Mouse (Mus musculus): ENCODE results near the gene Scarb2. TPM values are rescaled to one million over a fixed set of nuclear protein-coding genes. Genes with fewer than 3 reads are reported as not detected.

Scarb2 gene
- polyA plus RNA-seq, 1 experiment from 2014 or later: 9.0 TPM

DNA sequence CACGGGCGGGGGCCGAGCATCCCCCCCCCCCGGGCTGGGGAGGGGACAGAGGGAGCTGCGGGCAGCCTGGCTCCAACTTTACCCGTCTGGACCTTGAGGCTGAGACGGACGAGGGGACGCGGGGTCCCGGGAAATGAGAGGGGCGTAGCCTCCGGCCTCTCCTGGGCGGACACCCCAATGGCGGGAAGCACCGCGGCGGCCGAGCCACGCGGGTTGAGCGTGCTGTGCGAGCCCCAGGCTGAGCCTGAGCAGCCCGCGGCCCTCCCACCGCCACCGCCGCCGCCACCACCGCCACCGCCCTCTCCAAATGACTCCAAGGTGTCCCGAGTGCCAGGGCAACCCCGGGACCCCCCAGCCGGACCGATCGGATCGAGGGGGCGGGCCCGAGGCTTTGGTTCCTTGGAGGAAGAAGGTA lies 72.1 kb downstream of the Scarb2 start:
- peak overlapping the region; percentile 84 for H3K4me2 ChIP-seq
- H3K4me3 ChIP-seq (replicated peaks): peak overlapping the region; percentile 96
- peak overlapping the region; percentile 88 for H3K27ac ChIP-seq
- peak; percentile 75 for ATAC-seq (ENCODE audit: insufficient number of reproducible peaks, insufficient read depth, low FRiP score, low TSS enrichment, low read depth)
- H3K9me3 ChIP-seq: no peaks in the 10 kb centered on the region
- H3K36me3 ChIP-seq: peaks cover 8% of the 10 kb centered on the region; the same call in 1 of the 2 replicates
- no peaks in the 10 kb centered on the region for H3K27me3 ChIP-seq
- 0% methylated on average over 26 of the region's 39 CpGs for WGBS
- H3K4me1 ChIP-seq (replicated peaks): peaks cover 14% of the 10 kb centered on the region
- H3K9ac ChIP-seq (replicated peaks): peak overlapping the region; percentile 95

DNA sequence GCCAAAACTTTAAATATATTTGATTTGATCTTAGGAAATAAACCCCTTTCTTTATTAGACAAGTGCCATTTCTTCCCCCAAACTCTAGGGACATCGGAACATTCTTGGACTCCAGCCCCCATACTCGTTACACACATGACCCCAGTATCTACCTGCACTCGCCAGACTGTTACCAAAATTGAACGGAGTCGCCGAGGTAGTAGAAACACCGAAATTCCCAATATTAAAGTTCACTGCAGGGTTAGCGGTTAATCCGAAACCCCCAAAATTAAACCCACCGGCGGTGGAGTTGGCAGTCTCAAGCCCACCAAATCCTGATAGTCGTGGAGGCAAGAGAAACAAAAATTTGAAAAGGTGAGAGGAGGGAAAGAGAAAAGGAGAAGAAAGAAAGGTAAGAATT lies 72.6 kb downstream of the Scarb2 start:
- WGBS: under 1% methylated on average over 12 of the region's 12 CpGs
- Histone ChIP-seq H3K27ac (no peak overlapping the region), H3K4me1 (replicated peaks) (peaks cover 14% of the 10 kb centered on the region), H3K4me2 (peak overlapping the region; percentile 84), H3K4me3 (replicated peaks) (peak overlapping the region; percentile 96), H3K27me3 (no peaks in the 10 kb centered on the region), H3K9ac (replicated peaks) (peak overlapping the region; percentile 95), H3K36me3 (peaks cover 13% of the 10 kb centered on the region), H3K9me3 (no peaks in the 10 kb centered on the region)
- ATAC-seq (ENCODE audit: insufficient number of reproducible peaks, insufficient read depth, low FRiP score, low TSS enrichment, low read depth): no peak

DNA sequence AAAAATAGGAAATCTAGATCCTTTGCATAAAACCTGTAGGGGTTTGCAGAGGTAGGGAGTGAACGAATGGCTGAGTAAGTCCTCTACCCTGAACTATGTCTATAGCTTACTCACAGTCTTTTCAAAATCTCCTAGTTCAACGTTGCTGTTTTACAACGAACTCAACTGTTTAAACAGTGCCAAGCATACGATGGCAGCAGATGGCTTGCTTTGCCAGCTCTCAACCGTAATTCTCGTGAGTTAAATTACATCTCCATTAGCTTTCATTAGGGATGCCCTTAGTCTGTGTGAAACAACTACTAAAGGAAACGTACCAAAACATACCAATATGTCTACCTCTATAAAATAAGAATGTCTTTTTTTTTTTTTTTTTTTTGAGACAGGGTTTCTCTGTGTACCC lies 75.0 kb downstream of the Scarb2 start:
- Histone ChIP-seq H3K27me3 (no peaks in the 10 kb centered on the region), H3K4me1 (replicated peaks) (peaks cover 14% of the 10 kb centered on the region), H3K4me3 (replicated peaks) (no peak overlapping the region), H3K27ac (no peak overlapping the region), H3K36me3 (peaks cover 38% of the 10 kb centered on the region), H3K4me2 (no peak overlapping the region), H3K9me3 (peaks cover 4% of the 10 kb centered on the region; the same call in 1 of the 2 replicates), H3K9ac (replicated peaks) (no peak overlapping the region)
- no peak for ATAC-seq (ENCODE audit: insufficient number of reproducible peaks, insufficient read depth, low FRiP score, low TSS enrichment, low read depth)
- 83% methylated on average over 7 of the region's 7 CpGs for WGBS

DNA sequence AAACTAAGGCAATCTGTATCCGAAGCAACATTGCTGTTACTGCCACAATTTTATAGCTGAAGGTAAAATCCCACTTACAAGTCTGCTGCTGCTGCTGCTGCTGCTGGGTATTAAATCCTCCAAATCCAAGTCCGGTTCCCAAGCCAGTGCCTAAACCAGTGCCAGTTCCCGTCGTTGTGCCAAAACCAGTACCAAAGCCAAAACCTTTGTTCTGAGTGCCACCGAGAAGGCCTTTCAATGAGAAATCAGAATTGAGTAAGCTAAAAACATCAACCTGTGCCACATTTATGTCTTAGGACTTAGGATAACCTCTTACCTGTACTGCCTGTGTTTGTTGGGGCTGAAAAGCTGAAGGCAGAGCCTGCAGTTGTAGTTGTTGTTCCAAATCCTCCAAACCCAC lies 75.9 kb downstream of the Scarb2 start:
- Histone ChIP-seq H3K9me3 (peaks cover 4% of the 10 kb centered on the region; the same call in 1 of the 2 replicates), H3K9ac (replicated peaks) (no peak overlapping the region), H3K4me3 (replicated peaks) (no peak overlapping the region), H3K36me3 (peaks cover 43% of the 10 kb centered on the region), H3K27ac (no peak overlapping the region), H3K27me3 (no peaks in the 10 kb centered on the region), H3K4me1 (replicated peaks) (peaks cover 14% of the 10 kb centered on the region), H3K4me2 (no peak overlapping the region)
- WGBS: 88% methylated on average over 5 of the region's 5 CpGs
- ATAC-seq (ENCODE audit: insufficient number of reproducible peaks, insufficient read depth, low FRiP score, low TSS enrichment, low read depth): no peak

DNA sequence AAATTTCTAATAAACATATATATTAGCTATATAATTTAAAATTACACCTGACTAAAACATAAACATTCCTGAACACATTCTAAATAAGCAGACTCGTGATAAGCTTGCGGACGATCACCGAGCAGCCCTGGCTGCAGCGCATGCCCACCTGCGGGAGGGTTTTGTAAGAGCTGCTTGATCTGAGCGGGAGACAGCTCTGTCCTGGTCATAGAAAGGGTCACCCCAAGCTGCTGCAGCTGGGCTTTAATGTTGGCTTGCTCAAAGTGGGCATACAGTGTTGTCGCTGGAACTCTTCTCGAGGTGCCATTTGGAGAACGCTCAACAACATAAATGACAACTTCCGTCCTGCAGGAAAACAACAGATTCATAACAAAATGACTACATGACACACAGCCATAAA lies 82.5 kb downstream of the Scarb2 start:
- no peak for ATAC-seq (ENCODE audit: insufficient number of reproducible peaks, insufficient read depth, low FRiP score, low TSS enrichment, low read depth)
- H3K27me3 ChIP-seq: no peaks in the 10 kb centered on the region
- H3K9me3 ChIP-seq: peaks cover 4% of the 10 kb centered on the region; the same call in 1 of the 2 replicates
- 93% methylated on average over 11 of the region's 11 CpGs for WGBS
- no peaks in the 10 kb centered on the region for H3K4me1 ChIP-seq (replicated peaks)
- no peak overlapping the region for H3K9ac ChIP-seq (replicated peaks)
- H3K27ac ChIP-seq: no peak overlapping the region
- no peak overlapping the region for H3K4me3 ChIP-seq (replicated peaks)
- H3K4me2 ChIP-seq: no peak overlapping the region
- peaks cover 91% of the 10 kb centered on the region for H3K36me3 ChIP-seq

DNA sequence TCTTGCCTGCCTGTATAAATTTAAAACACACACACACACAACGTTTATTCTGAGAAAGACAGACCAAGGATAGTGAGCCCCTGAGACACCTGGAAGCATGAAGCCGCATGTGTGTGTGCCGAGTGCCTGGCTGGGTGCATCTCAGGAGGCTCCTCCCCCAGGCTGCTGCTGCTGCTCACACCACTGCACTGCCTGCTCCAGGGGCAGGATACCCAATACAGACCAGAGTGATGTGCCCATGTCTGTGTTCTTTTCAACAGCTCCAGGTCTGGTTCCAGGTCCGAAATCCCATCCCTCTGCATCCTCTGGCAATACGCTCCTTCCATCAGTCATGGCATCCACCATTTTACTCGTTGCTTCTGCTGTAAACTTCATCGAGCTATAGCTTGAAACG lies 92.7 kb downstream of the Scarb2 start:
- WGBS: 83% methylated on average over 8 of the region's 8 CpGs
- Histone ChIP-seq H3K27ac (no peak overlapping the region), H3K36me3 (peaks cover 47% of the 10 kb centered on the region)

DNA sequence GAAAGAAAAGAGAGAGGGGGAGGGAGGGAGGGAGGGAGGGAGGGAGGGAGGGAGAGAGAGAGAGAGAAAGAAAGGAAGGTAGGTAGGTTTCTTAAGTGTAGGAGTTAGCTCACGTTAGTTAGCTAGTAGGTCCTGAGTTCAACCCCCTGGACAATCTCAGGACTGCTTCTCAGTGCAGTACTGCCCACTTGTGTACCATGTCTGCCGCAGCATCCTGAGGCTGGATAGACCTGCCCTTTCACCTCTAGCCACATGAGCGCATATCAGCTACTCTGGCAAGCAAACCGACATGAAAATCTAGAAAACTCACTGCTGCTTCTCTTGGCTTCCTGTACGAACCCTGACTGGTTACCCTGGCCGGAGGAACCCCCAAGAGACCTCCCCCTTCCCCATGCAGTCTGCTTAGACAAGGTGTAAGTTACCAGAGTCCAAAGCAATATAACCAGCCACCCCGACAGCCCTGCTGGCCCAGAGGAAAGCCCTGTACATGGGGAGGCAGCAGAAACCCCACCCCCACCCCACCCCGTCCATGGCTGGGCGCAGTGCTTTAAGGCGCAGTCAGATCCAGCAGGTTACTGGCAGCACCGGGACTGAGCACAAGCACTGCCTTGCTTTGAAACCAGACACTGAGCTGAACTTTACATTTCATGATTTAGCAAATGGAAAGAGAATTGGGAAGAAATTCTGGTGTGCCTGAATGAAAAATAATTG lies 93.2 kb downstream of the Scarb2 start:
- 87% methylated on average over 11 of the region's 11 CpGs for WGBS
- no peaks in the 10 kb centered on the region for H3K27me3 ChIP-seq
- no peak overlapping the region for H3K4me3 ChIP-seq (replicated peaks)
- no peaks in the 10 kb centered on the region for H3K4me1 ChIP-seq (replicated peaks)
- ATAC-seq (ENCODE audit: insufficient number of reproducible peaks, insufficient read depth, low FRiP score, low TSS enrichment, low read depth): no peak
- peaks cover 42% of the 10 kb centered on the region for H3K36me3 ChIP-seq
- no peak overlapping the region for H3K9ac ChIP-seq (replicated peaks)
- H3K4me2 ChIP-seq: no peak overlapping the region
- H3K9me3 ChIP-seq: no peaks in the 10 kb centered on the region
- no peak overlapping the region for H3K27ac ChIP-seq

More for the DNA sequence above, 92.7 kb downstream of the Scarb2 start:
- no peak overlapping the region for H3K4me3 ChIP-seq (replicated peaks)
- ATAC-seq (ENCODE audit: insufficient number of reproducible peaks, insufficient read depth, low FRiP score, low TSS enrichment, low read depth): no peak
- H3K4me2 ChIP-seq: no peak overlapping the region
- H3K4me1 ChIP-seq (replicated peaks): no peaks in the 10 kb centered on the region
- H3K27me3 ChIP-seq: no peaks in the 10 kb centered on the region
- H3K9me3 ChIP-seq: no peaks in the 10 kb centered on the region
- no peak overlapping the region for H3K9ac ChIP-seq (replicated peaks)

DNA sequence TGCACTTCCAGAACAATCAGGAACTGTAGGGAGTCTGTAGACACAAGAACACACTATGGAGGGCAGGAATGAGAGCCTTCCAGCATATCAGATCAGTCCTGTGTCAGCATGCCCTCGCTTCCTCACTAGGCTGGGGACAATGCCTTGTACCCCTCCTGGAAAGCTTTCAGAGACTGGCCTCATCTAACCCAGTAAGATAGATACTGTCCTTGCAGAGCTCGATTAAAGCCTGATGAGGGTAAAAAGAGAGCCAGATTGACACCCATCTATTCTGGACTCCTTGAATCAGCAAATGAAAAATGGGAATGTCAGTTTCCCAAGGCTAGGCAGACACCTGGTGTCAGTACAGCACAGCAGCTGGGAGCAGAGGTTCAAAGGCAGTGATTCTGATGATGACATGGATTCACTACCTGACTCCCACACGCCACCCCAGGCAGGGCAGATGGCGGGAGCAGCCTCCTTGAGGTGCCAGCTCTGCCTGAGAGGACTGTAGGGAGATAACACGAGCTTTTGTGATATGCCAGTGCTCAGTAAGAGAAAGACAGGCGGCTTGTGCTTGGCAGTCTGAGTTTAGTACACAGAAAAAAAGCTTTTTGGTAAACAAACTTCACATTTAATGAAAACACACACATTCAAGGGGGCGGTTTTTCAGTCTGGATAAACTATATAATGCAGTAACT lies 95.0 kb downstream of the Scarb2 start:
- Histone ChIP-seq H3K27ac (no peak overlapping the region), H3K4me1 (replicated peaks) (no peaks in the 10 kb centered on the region), H3K27me3 (no peaks in the 10 kb centered on the region), H3K9ac (replicated peaks) (no peak overlapping the region), H3K4me2 (no peak overlapping the region), H3K36me3 (peaks cover 25% of the 10 kb centered on the region), H3K4me3 (replicated peaks) (no peak overlapping the region), H3K9me3 (no peaks in the 10 kb centered on the region)
- no peak for ATAC-seq (ENCODE audit: insufficient number of reproducible peaks, insufficient read depth, low FRiP score, low TSS enrichment, low read depth)
- 77% methylated on average over 7 of the region's 7 CpGs for WGBS

DNA sequence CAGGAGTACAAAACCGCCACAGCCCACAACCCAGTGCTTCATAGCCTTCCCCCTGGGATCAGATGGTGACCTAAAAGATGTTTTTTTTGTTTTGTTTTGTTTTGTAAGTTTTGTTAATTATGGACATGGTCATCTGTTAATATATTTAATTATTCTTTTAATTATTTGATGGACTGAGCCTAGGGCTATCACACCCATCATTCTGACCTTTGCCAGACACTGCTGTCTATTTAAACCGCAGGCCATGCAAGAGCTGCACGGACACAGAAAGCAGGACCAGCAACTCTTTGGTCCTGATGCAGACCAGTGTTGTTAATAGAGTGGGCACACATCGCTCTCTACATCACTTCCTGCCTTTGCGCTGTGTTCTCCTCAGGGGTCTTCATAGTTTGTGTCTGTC lies 96.1 kb downstream of the Scarb2 start:
- Histone ChIP-seq H3K27ac (no peak overlapping the region), H3K9me3 (no peaks in the 10 kb centered on the region), H3K9ac (replicated peaks) (no peak overlapping the region), H3K27me3 (no peaks in the 10 kb centered on the region), H3K36me3 (peaks cover 18% of the 10 kb centered on the region), H3K4me2 (no peak overlapping the region), H3K4me1 (replicated peaks) (no peaks in the 10 kb centered on the region), H3K4me3 (replicated peaks) (no peak overlapping the region)
- ATAC-seq (ENCODE audit: insufficient number of reproducible peaks, insufficient read depth, low FRiP score, low TSS enrichment, low read depth): no peak
- 86% methylated on average over 5 of the region's 5 CpGs for WGBS

DNA sequence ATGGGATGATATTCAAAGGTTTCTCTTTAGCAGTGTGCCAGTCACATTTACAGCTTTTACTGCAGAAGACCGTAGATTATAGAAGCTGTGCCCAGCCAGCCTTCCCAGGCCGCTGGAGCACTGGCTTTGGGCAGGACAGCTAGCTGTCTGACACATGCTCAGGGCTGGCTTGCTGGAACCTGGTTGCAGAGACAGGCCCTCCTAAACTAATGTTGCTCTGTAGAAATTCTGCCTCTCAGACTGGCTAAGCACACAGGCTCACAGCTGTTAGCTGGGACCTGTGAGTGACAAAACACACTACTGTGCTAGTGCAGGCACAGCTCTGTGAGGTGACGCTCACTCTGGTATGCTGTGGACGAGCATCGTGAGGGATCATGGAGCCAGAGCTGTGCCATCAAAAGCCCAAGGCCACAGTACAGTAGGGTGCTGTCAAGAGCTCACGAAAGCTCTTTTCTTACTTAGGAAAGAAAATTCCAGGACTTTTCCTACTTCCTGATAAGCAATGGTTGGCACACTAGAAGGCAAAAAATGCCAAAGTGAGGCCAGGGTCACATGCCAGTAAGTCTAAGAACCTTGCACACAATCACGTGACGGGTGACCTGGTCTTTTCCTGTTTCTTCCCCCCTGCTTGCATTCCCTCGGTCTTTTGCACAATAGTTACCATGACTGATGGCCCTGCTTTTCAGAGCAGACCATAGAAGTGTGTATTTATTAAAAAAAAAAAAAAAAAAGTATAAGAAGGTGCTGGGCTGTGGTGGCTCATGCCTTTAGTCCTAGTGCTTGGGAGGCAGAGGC lies 97.1 kb downstream of the Scarb2 start:
- H3K27ac ChIP-seq: no peak overlapping the region
- peaks cover 11% of the 10 kb centered on the region; the same call in 1 of the 2 replicates for H3K36me3 ChIP-seq
- no peak overlapping the region for H3K4me3 ChIP-seq (replicated peaks)
- H3K4me1 ChIP-seq (replicated peaks): peaks cover 2% of the 10 kb centered on the region
- no peak overlapping the region for H3K9ac ChIP-seq (replicated peaks)
- H3K27me3 ChIP-seq: no peaks in the 10 kb centered on the region
- no peak for ATAC-seq (ENCODE audit: insufficient number of reproducible peaks, insufficient read depth, low FRiP score, low TSS enrichment, low read depth)
- WGBS: 81% methylated on average over 9 of the region's 9 CpGs
- H3K4me2 ChIP-seq: no peak overlapping the region
- no peaks in the 10 kb centered on the region for H3K9me3 ChIP-seq

DNA sequence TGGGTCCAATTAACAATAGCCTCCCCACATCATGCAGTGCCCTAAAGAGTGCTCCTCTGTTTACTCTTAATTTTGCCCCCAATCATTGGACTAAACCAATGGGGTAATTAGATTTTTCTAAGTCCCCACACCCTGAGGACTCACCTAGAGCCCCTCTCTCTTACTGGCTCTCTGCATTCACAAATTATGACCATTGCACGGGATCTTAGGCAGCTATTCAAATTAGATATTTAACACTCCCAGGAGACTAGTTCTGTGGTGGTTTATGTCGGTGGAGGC lies 102.3 kb downstream of the Scarb2 start:
- Histone ChIP-seq H3K4me2 (peak overlapping the region; percentile 13), H3K4me3 (replicated peaks) (no peak overlapping the region), H3K27me3 (no peaks in the 10 kb centered on the region), H3K4me1 (replicated peaks) (peaks cover 13% of the 10 kb centered on the region), H3K9ac (replicated peaks) (no peak overlapping the region), H3K9me3 (no peaks in the 10 kb centered on the region), H3K27ac (no peak overlapping the region; the same call in 1 of the 2 replicates), H3K36me3 (no peaks in the 10 kb centered on the region)
- no peak; the same call in 1 of the 2 replicates for ATAC-seq (ENCODE audit: insufficient number of reproducible peaks, insufficient read depth, low FRiP score, low TSS enrichment, low read depth)
- 9% methylated on average over 2 of the region's 2 CpGs for WGBS
